Mouse (Mus musculus) hematopoietic stem cell, adult 5-6 weeks (primary cell): Measurements from ENCODE around the gene Cavin2. TPM values are rescaled to one million over a fixed set of nuclear protein-coding genes. Genes with fewer than 3 reads are reported as not detected.

ENCODE experiments used
- total RNA-seq: library from RNA; stranded (forward); fragments of 172-1452, 232-1000 nt; gene quantifications from 2 replicates; pipeline ENCODE4 v1.2.3, GENCODE M21; 2017

Cavin2 gene
- total RNA-seq, 1 experiment from 2014 or later: 8.6 TPM

Other genes with a start within 250 kb of the Cavin2 start
- gene Nabp1, start 189.3 kb downstream of the Cavin2 start, total RNA-seq: 108 and 169 TPM in 2 replicates